In the genomic region with DNA sequence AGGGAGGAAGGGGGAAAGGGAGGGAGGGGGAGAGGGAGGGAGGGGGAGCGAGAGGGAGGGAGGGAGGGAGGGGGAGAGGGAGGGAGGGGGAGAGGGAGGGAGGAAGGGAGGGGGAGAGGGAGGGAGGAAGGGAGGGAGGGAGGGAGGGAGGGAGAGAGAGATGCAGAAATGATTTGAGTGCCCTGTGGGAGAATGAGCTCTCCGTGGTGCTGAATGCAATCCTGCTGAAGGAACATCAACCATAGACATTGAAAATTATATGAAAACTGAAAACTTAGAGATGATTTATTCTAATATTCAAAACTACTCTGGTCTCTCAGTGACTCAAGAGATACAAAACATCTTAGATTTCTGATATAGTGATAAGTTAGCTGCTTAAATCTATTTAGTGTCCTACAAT, we compare ENCODE assay signal across 16 mouse cellular contexts.
DNase-seq lines count a peak whose midpoint lies in the region; ATAC-seq and TF ChIP-seq lines count a peak whose summit lies in the region.
"Had no signal": no experiment of that assay in that cellular context is flagged by ENCODE, and none has a peak within 500 bp of the region (broad histone marks: within the 10 kb centered on the region; RNA-seq: fewer than 3 reads in every experiment).

No protein-coding gene starts in this region.

- TF ChIP-seq CTCF in lung, postnatal 0 days (IDR thresholded peaks at IDR 0.05): no peak

- no peak for ATAC-seq in lung, postnatal 0 days
- ATAC-seq: intestine, embryonic 16.5 days had no signal

- no peaks in the 10 kb centered on the region for H3K79me2 ChIP-seq in myocyte (ENCODE audit: control insufficient read depth, insufficient read depth)

- H3K36me3 ChIP-seq in lung, postnatal 0 days (ENCODE audit: insufficient read depth, low read length): no peaks in the 10 kb centered on the region
- H3K36me3 ChIP-seq in myocyte (ENCODE audit: control insufficient read depth, insufficient read depth): no peaks in the 10 kb centered on the region
- H3K36me3 ChIP-seq: midbrain, embryonic 10.5 days; neural tube, embryonic 12.5 days had no signal

- H3K9ac ChIP-seq in lung, postnatal 0 days (replicated peaks; ENCODE audit: low read depth): no peak overlapping the region
- H3K9ac ChIP-seq: neural tube, embryonic 12.5 days had no signal

- no peak overlapping the region for H3ac ChIP-seq in myocyte (ENCODE audit: control insufficient read depth, insufficient read length)

- H3K4me3 ChIP-seq in lung, postnatal 0 days (ENCODE audit: low read depth, low read length): no peak overlapping the region
- no peak overlapping the region for H3K4me3 ChIP-seq in myocyte
- H3K4me3 ChIP-seq: midbrain, embryonic 10.5 days; neural tube, embryonic 12.5 days had no signal

- H3K27me3 ChIP-seq in lung, postnatal 0 days (replicated peaks; ENCODE audit: insufficient read depth, low read length): no peaks in the 10 kb centered on the region
- no peaks in the 10 kb centered on the region for H3K27me3 ChIP-seq in myocyte (ENCODE audit: control insufficient read depth, insufficient read depth, insufficient read length)
- H3K27me3 ChIP-seq: neural tube, embryonic 12.5 days had no signal

- no peak for TF ChIP-seq EP300 in lung, postnatal 0 days (IDR thresholded peaks at IDR 0.05)

- H3K4me1 ChIP-seq in lung, postnatal 0 days (ENCODE audit: insufficient read depth, low read depth, low read length): no peaks in the 10 kb centered on the region
- H3K4me1 ChIP-seq: midbrain, embryonic 10.5 days; neural tube, embryonic 12.5 days had no signal

- no peak overlapping the region for H3K4me2 ChIP-seq in lung, postnatal 0 days (replicated peaks; ENCODE audit: low read depth, low read length)
- H3K4me2 ChIP-seq in myocyte (ENCODE audit: low read depth): no peak overlapping the region
- H3K4me2 ChIP-seq: neural tube, embryonic 12.5 days had no signal

- 37% methylated on average over 1 of the region's 2 CpGs for WGBS in lung, postnatal 0 days

- H3K9me3 ChIP-seq in lung, postnatal 0 days (ENCODE audit: low read length): no peaks in the 10 kb centered on the region
- H3K9me3 ChIP-seq: midbrain, embryonic 10.5 days; neural tube, embryonic 12.5 days had no signal

- peak; percentile 58 for DNase-seq in embryo, embryonic 10 days (ENCODE audit: low spot score)
- no peak for DNase-seq in embryo, embryonic 9.5 days (ENCODE audit: extremely low spot score)
- peak; percentile 13 for DNase-seq in lung, postnatal 0 days (ENCODE audit: low spot score)
- DNase-seq in lung, postnatal 4 days: no peak
- peak; percentile 51 for DNase-seq in embryo, embryonic 11 days
- DNase-seq in frontal cortex, adult 2 months (ENCODE audit: extremely low spot score in 1 of 2, low spot score in 1 of 2): no peak
- DNase-seq in liver: no peak
- DNase-seq: adrenal gland, postnatal 25 days; B cell, adult 2 months; cerebellum, postnatal 36 days; lung, adult 18-20 months; thymus, adult 2 months had no signal

- TF ChIP-seq POLR2A in myocyte (IDR thresholded peaks at IDR 0.05; ENCODE audit: insufficient read length, low read depth): no peak

- no peak overlapping the region for H3K27ac ChIP-seq in lung, postnatal 0 days (ENCODE audit: low read length)
- H3K27ac ChIP-seq: midbrain, embryonic 10.5 days; neural tube, embryonic 12.5 days had no signal

TF ChIP-seq in myocyte, 11 proteins besides CTCF, POLR2A, EP300 and RAD21:
- TF ChIP-seq REST (IDR thresholded peaks at IDR 0.05; ENCODE audit: insufficient read depth, insufficient read length) (peak; percentile 17), USF1 (IDR thresholded peaks at IDR 0.05; ENCODE audit: low read depth) (no peak)

Comparison
In these comparisons a context has a peak if more than half of its experiments do, and no peak if none do; other contexts are left out.
1. DNase-seq: peak in embryo, embryonic 10 days (single experiment), lung, postnatal 0 days (single experiment) and embryo, embryonic 11 days (single experiment); none in embryo, embryonic 9.5 days (single experiment), lung, postnatal 4 days (0 of 2), frontal cortex, adult 2 months (0 of 2) and liver (single experiment).